Mouse (Mus musculus): ENCODE data around the gene Cpa5. TPM values are rescaled to one million over a fixed set of nuclear protein-coding genes. Genes with fewer than 3 reads are reported as not detected.

Cpa5 gene
- total and polyA plus RNA-seq, 3 experiments: not detected

DNA sequence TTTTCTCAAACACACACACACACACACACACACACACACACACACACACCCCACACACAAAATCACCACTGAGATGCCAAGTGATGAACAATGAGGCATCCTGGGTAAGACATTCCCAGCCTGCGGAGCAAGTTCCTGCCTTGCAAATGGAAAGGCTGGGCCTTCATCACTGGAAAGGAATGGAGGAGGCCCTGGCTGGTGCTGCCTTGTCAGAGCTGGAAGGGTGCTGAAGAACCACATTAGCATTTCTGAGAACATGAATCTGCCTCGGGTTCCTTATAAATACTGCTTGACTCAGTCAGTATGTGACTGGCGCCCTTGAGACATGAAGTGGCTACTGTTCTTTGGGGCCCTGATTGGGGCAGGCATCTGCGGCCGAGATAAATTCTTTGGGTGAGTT, 42.7 kb upstream of the Cpa5 start, which contains the start of gene Cpa4:
Cpa4 (plus strand) TSS at position 301 of the 400 bp plus-strand sequence.
- H3K4me2 ChIP-seq (ENCODE audit: insufficient read depth, low read depth, poor library complexity, severe bottlenecking): no peak within 1 kb of the TSS
- no peak for TF ChIP-seq SIN3A (IDR thresholded peaks at IDR 0.05; ENCODE audit: low read length)
- TF ChIP-seq TCF12 (IDR thresholded peaks at IDR 0.05; ENCODE audit: low read depth, low read length): no peak
- no peak for TF ChIP-seq EP300 (IDR thresholded peaks at IDR 0.05; ENCODE audit: low read length)
- no peak for TF ChIP-seq ELF1 (IDR thresholded peaks at IDR 0.05; ENCODE audit: low read depth, low read length)
- TF ChIP-seq ZMIZ1 (IDR thresholded peaks at IDR 0.05; ENCODE audit: low read depth, low read length): no peak
- TF ChIP-seq TBP (conservative IDR thresholded peaks at IDR 0.05; ENCODE audit: low read depth, low read length): no peak
- no peak for TF ChIP-seq HCFC1 (IDR thresholded peaks at IDR 0.05; ENCODE audit: low read depth, low read length)
- no peak for TF ChIP-seq NELFE (IDR thresholded peaks at IDR 0.05; ENCODE audit: low read depth, low read length)
- TF ChIP-seq ZNF384 (IDR thresholded peaks at IDR 0.05; ENCODE audit: low read depth, low read length): no peak
- no peak for DNase-seq (ENCODE audit: extremely low read depth)
- no peaks in the 10 kb centered on the region for H3K27me3 ChIP-seq (replicated peaks)
- no peaks in the 10 kb centered on the region for H3K79me2 ChIP-seq (replicated peaks; ENCODE audit: control insufficient read depth, extremely low read depth, insufficient read depth, poor library complexity, severe bottlenecking)
- no peaks in the 10 kb centered on the region for H3K36me3 ChIP-seq (replicated peaks in 1 of 2; ENCODE audit: control insufficient read depth in 1 of 2, insufficient read depth in 1 of 2, low read length in 1 of 2)
- dilution Hi-C loops (cut with MboI; ENCODE audit: extremely low pct_ligation_motif_present, extremely low pct_unique_long_range_greater_than_20kb, low sequenced_read_pairs) (no loop called here), in situ Hi-C loops (cut with MboI; ENCODE audit: low pct_ligation_motif_present, low pct_unique_long_range_greater_than_20kb, low sequenced_read_pairs) (no loop called here)
- no peaks in the 10 kb centered on the region for H3K4me1 ChIP-seq (ENCODE audit: control insufficient read depth in 1 of 2, insufficient read depth in 2 of 2)
- H3K4me3 ChIP-seq (replicated peaks in 1 of 3; ENCODE audit: low read depth in 2 of 3, low read length in 2 of 3, poor library complexity in 1 of 3): no peak within 1 kb of the TSS
- H3K9me3 ChIP-seq (replicated peaks; ENCODE audit: low read length): no peaks in the 10 kb centered on the region
- no peak within 1 kb of the TSS for H3K27ac ChIP-seq (ENCODE audit: insufficient read depth, low read depth)
- H3K9ac ChIP-seq (ENCODE audit: insufficient read depth, low read depth): no peak within 1 kb of the TSS

DNA sequence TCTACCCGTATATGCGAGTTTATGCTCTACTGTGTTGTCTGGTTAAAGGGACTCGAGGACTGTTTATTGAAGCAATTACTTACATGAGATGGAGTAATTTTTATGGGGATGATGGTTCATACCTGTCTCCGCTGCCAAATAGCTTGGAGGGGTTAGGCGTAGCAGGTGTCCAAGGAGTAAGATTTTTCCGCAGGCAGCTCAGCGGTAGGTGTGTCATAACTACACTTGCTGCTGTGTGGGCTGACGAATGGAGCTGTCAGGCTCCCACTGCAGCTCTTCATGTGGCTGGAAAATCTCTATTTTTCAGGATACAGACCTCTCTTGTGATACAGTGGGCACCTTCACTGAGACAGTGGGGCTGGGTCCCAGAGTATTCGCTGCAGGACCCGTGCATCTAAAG, 41.5 kb upstream of the Cpa5 start:
- Histone ChIP-seq H3K79me2 (replicated peaks; ENCODE audit: control insufficient read depth, extremely low read depth, insufficient read depth, poor library complexity, severe bottlenecking) (no peaks in the 10 kb centered on the region), H3K4me1 (ENCODE audit: control insufficient read depth in 1 of 2, insufficient read depth in 2 of 2) (no peaks in the 10 kb centered on the region), H3K4me3 (replicated peaks in 1 of 3; ENCODE audit: low read depth in 2 of 3, low read length in 2 of 3, poor library complexity in 1 of 3) (no peak overlapping the region), H3K9ac (ENCODE audit: insufficient read depth, low read depth) (no peak overlapping the region), H3K27me3 (replicated peaks) (no peaks in the 10 kb centered on the region), H3K27ac (ENCODE audit: insufficient read depth, low read depth) (no peak overlapping the region), H3K4me2 (ENCODE audit: insufficient read depth, low read depth, poor library complexity, severe bottlenecking) (no peak overlapping the region), H3K36me3 (replicated peaks in 1 of 2; ENCODE audit: control insufficient read depth in 1 of 2, insufficient read depth in 1 of 2, low read length in 1 of 2) (no peaks in the 10 kb centered on the region), H3K9me3 (replicated peaks; ENCODE audit: low read length) (no peaks in the 10 kb centered on the region)
- dilution Hi-C loops (cut with MboI; ENCODE audit: extremely low pct_ligation_motif_present, extremely low pct_unique_long_range_greater_than_20kb, low sequenced_read_pairs): no loop called here
- TF ChIP-seq ZC3H11A (IDR thresholded peaks at IDR 0.05; ENCODE audit: low read depth, low read length) (no peak), EP300 (IDR thresholded peaks at IDR 0.05; ENCODE audit: low read length) (no peak), E2F4 (IDR thresholded peaks at IDR 0.05; ENCODE audit: insufficient replicate concordance, low read depth, low read length) (no peak)
- in situ Hi-C loops (cut with MboI; ENCODE audit: low pct_ligation_motif_present, low pct_unique_long_range_greater_than_20kb, low sequenced_read_pairs): no loop called here
- DNase-seq (ENCODE audit: extremely low read depth): no peak

DNA sequence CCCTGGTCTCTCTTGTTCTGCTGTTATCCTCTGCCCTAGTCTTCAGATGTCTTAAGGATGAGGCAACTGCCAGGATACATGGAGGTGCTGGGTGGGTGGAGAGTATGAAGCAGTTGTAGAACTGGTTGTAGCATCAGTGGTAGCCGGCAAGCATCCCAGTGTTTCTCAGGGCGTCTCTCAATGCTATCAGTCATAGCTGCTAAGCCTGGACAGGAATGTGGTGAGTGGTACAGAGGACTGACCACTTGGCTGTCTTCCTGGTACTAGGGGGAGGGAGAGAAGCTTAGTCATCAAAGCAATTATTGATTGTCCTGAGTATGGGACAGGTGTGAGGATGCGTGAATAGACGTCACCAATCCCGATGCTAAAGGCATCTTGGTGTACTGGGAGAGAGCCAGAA, 40.8 kb upstream of the Cpa5 start:
- Histone ChIP-seq H3K9me3 (replicated peaks; ENCODE audit: low read length) (no peaks in the 10 kb centered on the region), H3K27me3 (replicated peaks) (no peaks in the 10 kb centered on the region), H3K79me2 (replicated peaks; ENCODE audit: control insufficient read depth, extremely low read depth, insufficient read depth, poor library complexity, severe bottlenecking) (no peaks in the 10 kb centered on the region), H3K36me3 (replicated peaks in 1 of 2; ENCODE audit: control insufficient read depth in 1 of 2, insufficient read depth in 1 of 2, low read length in 1 of 2) (no peaks in the 10 kb centered on the region), H3K4me1 (ENCODE audit: control insufficient read depth in 1 of 2, insufficient read depth in 2 of 2) (no peaks in the 10 kb centered on the region), H3K27ac (ENCODE audit: insufficient read depth, low read depth) (no peak overlapping the region), H3K9ac (ENCODE audit: insufficient read depth, low read depth) (no peak overlapping the region), H3K4me3 (replicated peaks in 1 of 3; ENCODE audit: low read depth in 2 of 3, low read length in 2 of 3, poor library complexity in 1 of 3) (no peak overlapping the region), H3K4me2 (ENCODE audit: insufficient read depth, low read depth, poor library complexity, severe bottlenecking) (no peak overlapping the region)
- in situ Hi-C loops (cut with MboI; ENCODE audit: low pct_ligation_motif_present, low pct_unique_long_range_greater_than_20kb, low sequenced_read_pairs) (no loop called here), dilution Hi-C loops (cut with MboI; ENCODE audit: extremely low pct_ligation_motif_present, extremely low pct_unique_long_range_greater_than_20kb, low sequenced_read_pairs) (no loop called here)
- DNase-seq (ENCODE audit: extremely low read depth): no peak
- TF ChIP-seq PAX5 (IDR thresholded peaks at IDR 0.05; ENCODE audit: low read length) (no peak), EP300 (IDR thresholded peaks at IDR 0.05; ENCODE audit: low read length) (no peak), USF2 (conservative IDR thresholded peaks at IDR 0.05; ENCODE audit: low read depth, low read length) (no peak), JUND (conservative IDR thresholded peaks at IDR 0.05; ENCODE audit: low read depth, low read length) (no peak), BHLHE40 (IDR thresholded peaks at IDR 0.05; ENCODE audit: low read depth, low read length) (no peak), CTCF (conservative IDR thresholded peaks at IDR 0.05 in 1 of 2, IDR thresholded peaks at IDR 0.05 in 1 of 2; ENCODE audit: low read depth in 2 of 2, low read length in 2 of 2) (no peak), MXI1 (IDR thresholded peaks at IDR 0.05; ENCODE audit: low read depth, low read length) (no peak), RAD21 (IDR thresholded peaks at IDR 0.05; ENCODE audit: low read depth, low read length) (no peak), RCOR1 (conservative IDR thresholded peaks at IDR 0.05; ENCODE audit: low read depth, low read length) (no peak), POLR2A (IDR thresholded peaks at IDR 0.05; ENCODE audit: low read depth, low read length) (no peak), MAZ (IDR thresholded peaks at IDR 0.05; ENCODE audit: low read depth, low read length) (no peak), UBTF (IDR thresholded peaks at IDR 0.05; ENCODE audit: low read depth, low read length) (no peak), ELF1 (IDR thresholded peaks at IDR 0.05; ENCODE audit: low read depth, low read length) (no peak), IRF4 (IDR thresholded peaks at IDR 0.05; ENCODE audit: low read depth, low read length) (no peak), CHD2 (IDR thresholded peaks at IDR 0.05; ENCODE audit: low read length) (no peak), CHD1 (IDR thresholded peaks at IDR 0.05; ENCODE audit: low read depth, low read length) (no peak), MYC (IDR thresholded peaks at IDR 0.05; ENCODE audit: low read depth, low read length) (no peak), SMC3 (IDR thresholded peaks at IDR 0.05; ENCODE audit: low read depth, low read length) (no peak)
